Mouse (Mus musculus) midbrain, postnatal 0 days (tissue): ENCODE results near the gene Cyp51. TPM values are rescaled to one million over a fixed set of nuclear protein-coding genes. Genes with fewer than 3 reads are reported as not detected.
A peak's percentile ranks its signal among the peaks of the same experiment; 100 is the strongest.
"Not testable (repeated sequence)": the region's sequence is repeated elsewhere in the genome, so short reads cannot be mapped to it uniquely, and the experiment has no call there.

ENCODE experiments used
- ATAC-seq: fragments of 200-750 bp; cut with Nextera tagmentation; 2 replicates; pipeline ENCODE4 v1.8.0; 2017; ENCODE audit warnings: moderate number of reproducible peaks, mild to moderate bottlenecking, moderate TSS enrichment, moderate library complexity; ENCODE audit not compliant: low FRiP score
- DNase-seq: peaks from one replicate; pipeline ENCODE4 v3.0.0-alpha.2; 2015; ENCODE audit warnings: low spot score
- H3K27ac ChIP-seq: fragments of 300-500 bp; sonication (generic); 2 replicates; pipeline ENCODE4 v1.5.1; 2014; ENCODE audit warnings: low read depth, mild to moderate bottlenecking, low read length, mixed read lengths
- H3K27me3 ChIP-seq: fragments of 300-500 bp; sonication (generic); 2 replicates; pipeline ENCODE4 v1.6.1; 2014; ENCODE audit warnings: low read length, control low read depth, mixed read lengths; ENCODE audit not compliant: insufficient read depth
- H3K36me3 ChIP-seq: fragments of 300-500 bp; sonication (generic); 2 replicates; pipeline ENCODE4 v1.6.1; 2014; ENCODE audit warnings: low read length, control low read depth, mixed read lengths; ENCODE audit not compliant: insufficient read depth
- H3K4me1 ChIP-seq: fragments of 300-500 bp; sonication (generic); 2 replicates; pipeline ENCODE4 v1.6.1; 2014; ENCODE audit warnings: mild to moderate bottlenecking, control low read depth, antibody characterized with exemption, low read length, mixed read lengths; ENCODE audit not compliant: insufficient read depth
- H3K4me2 ChIP-seq: fragments of 300-500 bp; sonication (generic); 2 replicates; pipeline ENCODE4 v1.6.1; 2014; ENCODE audit warnings: low read depth, mild to moderate bottlenecking, low read length, mixed read lengths; ENCODE audit not compliant: poor library complexity, severe bottlenecking
- H3K4me3 ChIP-seq: fragments of 300-500 bp; sonication (generic); 2 replicates; pipeline ENCODE4 v1.5.1; 2014; ENCODE audit warnings: low read depth, mild to moderate bottlenecking, low read length, moderate library complexity
- H3K9ac ChIP-seq: fragments of 300-500 bp; sonication (generic); replicated peaks from 2 replicates; pipeline ENCODE4 v1.6.1; 2014; ENCODE audit warnings: mild to moderate bottlenecking, low read length, moderate library complexity, mixed read lengths; ENCODE audit not compliant: poor library complexity, severe bottlenecking
- H3K9me3 ChIP-seq: fragments of 300-500 bp; sonication (generic); 2 replicates; pipeline ENCODE4 v1.6.1; 2016; ENCODE audit warnings: low read length, control low read depth
- CTCF ChIP-seq: IDR thresholded peaks from 2 replicates; pipeline ENCODE4 v1.5.1; 2016; ENCODE audit warnings: antibody characterized with exemption, mild to moderate bottlenecking
- WGBS: fragments of 180-500 bp; shearing (Covaris S2); extraction: QIAGEN DNeasy Blood & Tissue Kit; methylation state at CpG from one replicate; pipeline ENCODE4 v1.1.7; 2014; 5-methylcytosine and 5-hydroxymethylcytosine counted together
- polyA plus RNA-seq: library from polyadenylated mRNA; unstranded; fragments of >200 nt; fragmentation: Nextera tagmentation; extraction: Ambion mirVana; gene quantifications from 2 replicates; pipeline ENCODE4 v1.2.1, GENCODE M21; 2015
- total RNA-seq: library from RNA; depleted of rRNA; stranded (reverse); fragments of >200 nt; gene quantifications from 2 replicates; pipeline ENCODE4 v1.2.3, GENCODE M21; 2014; rRNA removed

Cyp51 gene
- total RNA-seq = 224 and 232 TPM in 2 replicates
- 98.7 and 102 TPM in 2 replicates for polyA plus RNA-seq

DNA sequence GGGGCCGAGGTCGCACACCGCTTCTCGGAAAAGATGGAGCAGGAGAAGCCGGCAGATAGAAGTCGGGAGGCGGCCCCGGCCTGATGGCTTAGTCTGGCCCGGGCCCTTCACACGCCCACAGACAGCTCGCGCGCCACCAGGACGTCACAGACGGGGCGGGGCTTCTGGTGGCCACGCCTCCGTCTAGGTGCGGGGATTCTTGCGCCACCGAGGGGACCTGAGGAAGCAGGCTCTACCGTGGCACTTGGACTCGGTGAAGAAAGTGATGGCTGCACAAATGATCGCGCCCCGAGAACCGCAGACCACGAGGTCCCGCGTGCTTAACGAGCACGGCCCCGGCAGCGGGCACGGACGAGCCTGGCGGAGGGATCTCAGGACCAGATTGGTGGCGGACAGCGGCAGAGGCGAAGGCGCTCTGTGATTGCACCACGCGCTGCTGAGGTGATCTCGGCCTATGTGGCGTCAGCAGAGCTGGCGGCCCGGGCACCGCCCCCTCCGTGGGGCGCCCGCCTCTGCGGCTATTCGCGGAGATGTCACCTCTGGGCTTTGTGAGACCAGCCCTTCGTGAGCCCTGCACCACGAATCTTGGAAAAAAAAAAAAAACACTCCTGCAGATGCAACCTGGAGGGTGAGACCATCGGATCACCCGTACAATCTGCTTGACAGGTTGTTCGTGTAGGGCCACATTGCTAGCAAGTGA is at the start of gene Cyp51:
Gene Cyp51, minus strand, starts transcription at position 406 of the 700 bp plus-strand sequence.
- ATAC-seq (peak; percentile 97), DNase-seq (peak; percentile 97)
- no peaks in the 10 kb centered on the region for H3K4me1 ChIP-seq
- WGBS = under 1% methylated on average over 59 of the region's 59 CpGs
- H3K9ac ChIP-seq = peak within 1 kb of the TSS; percentile 71
- H3K27ac ChIP-seq = peak within 1 kb of the TSS; percentile 93
- H3K27me3 ChIP-seq = no peaks in the 10 kb centered on the region
- no peaks in the 10 kb centered on the region for H3K9me3 ChIP-seq
- peak within 1 kb of the TSS; percentile 83 for H3K4me3 ChIP-seq
- H3K4me2 ChIP-seq = peak within 1 kb of the TSS; percentile 70
- H3K36me3 ChIP-seq = peaks cover 15% of the 10 kb centered on the region
- peak; percentile 12; the same call in 1 of the 2 replicates for TF ChIP-seq CTCF

DNA sequence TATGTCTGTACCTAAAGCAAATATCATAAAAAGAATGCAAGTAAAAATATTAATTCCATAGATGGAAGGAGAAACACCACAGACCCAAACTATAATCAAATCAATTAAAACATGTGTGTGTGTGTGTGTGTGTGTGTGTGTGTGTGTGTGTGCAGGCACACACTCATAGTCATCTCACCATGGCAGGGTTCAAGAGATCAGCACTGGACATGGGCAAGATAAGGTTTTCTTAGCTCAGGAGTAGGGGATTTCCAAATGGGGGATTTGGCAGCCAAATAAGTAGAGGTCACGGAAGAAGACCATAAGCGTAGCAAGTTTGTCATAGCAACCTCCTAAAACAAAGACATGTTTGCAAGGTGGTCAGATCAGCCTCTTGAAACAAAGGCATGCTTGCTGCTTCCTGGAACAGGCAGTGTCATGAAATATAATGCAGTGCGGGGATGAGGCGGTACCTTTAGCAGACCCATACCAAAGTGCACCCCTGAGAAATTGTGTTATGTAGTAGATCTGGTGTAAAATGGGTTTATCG is 8.1 kb upstream of the Cyp51 start:
- ATAC-seq = no peak
- Histone ChIP-seq H3K27ac (no peak overlapping the region), H3K36me3 (no peaks in the 10 kb centered on the region), H3K27me3 (no peaks in the 10 kb centered on the region), H3K4me3 (no peak overlapping the region), H3K4me2 (no peak overlapping the region), H3K9me3 (no peaks in the 10 kb centered on the region), H3K9ac (no peak overlapping the region), H3K4me1 (no peaks in the 10 kb centered on the region)
- DNase-seq = no peak
- 96% methylated on average over 5 of the region's 5 CpGs for whole genome bisulfite sequencing
- TF ChIP-seq CTCF = no peak

DNA sequence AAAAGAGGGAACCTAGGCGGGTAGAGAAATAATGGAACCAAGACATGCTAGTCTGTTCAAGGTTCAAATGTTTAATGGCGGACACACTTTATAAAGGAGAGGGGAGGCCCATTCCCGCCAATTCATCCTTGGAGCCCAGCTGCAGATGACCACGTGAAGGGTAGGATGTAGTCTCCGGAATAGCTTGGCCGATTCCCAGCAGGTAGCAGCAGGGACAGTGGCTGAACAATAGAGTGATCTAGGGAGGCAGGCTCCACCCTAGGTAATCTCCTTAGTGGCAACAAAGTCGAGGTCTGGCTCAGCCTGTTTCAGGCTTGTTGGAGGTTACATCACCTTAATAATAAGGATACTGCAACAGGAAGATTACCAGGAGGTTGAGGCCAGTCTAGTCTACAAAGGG is 2.5 kb upstream of the Cyp51 start:
- not testable (repeated sequence) for H3K36me3 ChIP-seq, H3K9ac ChIP-seq, DNase-seq, H3K4me3 ChIP-seq, H3K9me3 ChIP-seq, H3K27ac ChIP-seq, H3K4me2 ChIP-seq, H3K4me1 ChIP-seq, H3K27me3 ChIP-seq, ATAC-seq
- WGBS = 51% methylated on average over 7 of the region's 7 CpGs

DNA sequence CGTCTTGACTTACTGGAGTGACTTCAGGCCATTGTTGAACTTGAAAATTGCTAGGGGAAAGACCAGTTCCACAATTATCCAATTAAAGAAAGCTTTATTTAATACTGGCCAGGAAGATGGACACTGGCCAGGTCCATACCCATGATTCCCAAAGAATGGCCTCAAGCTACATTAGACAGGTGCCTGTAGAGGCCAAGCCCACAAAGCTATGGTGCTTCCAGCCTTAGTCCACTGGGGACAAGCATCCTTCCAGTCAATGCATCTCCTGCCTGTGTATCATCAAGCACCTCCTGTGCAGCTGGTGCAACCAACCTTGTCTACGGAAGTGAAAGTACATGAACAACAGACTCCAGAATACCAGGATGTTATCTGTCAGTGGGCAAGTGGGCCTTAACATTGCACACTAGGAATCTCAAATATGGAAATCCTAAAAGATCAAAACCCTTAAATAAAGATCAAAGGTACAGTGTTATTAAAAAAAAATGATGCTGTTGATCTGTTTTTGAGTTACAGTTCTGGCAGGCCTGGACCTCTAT is 1.2 kb upstream of the Cyp51 start:
- peaks cover 10% of the 10 kb centered on the region; the same call in 1 of the 2 replicates for H3K36me3 ChIP-seq
- 88% methylated on average over 2 of the region's 2 CpGs for WGBS
- DNase-seq (no peak), ATAC-seq (no peak)
- no peaks in the 10 kb centered on the region for H3K4me1 ChIP-seq
- no peak overlapping the region for H3K4me2 ChIP-seq
- H3K27me3 ChIP-seq = no peaks in the 10 kb centered on the region
- H3K4me3 ChIP-seq = no peak overlapping the region
- no peaks in the 10 kb centered on the region for H3K9me3 ChIP-seq
- no peak for TF ChIP-seq CTCF
- H3K27ac ChIP-seq = peak overlapping the region; percentile 93
- H3K9ac ChIP-seq = no peak overlapping the region

DNA sequence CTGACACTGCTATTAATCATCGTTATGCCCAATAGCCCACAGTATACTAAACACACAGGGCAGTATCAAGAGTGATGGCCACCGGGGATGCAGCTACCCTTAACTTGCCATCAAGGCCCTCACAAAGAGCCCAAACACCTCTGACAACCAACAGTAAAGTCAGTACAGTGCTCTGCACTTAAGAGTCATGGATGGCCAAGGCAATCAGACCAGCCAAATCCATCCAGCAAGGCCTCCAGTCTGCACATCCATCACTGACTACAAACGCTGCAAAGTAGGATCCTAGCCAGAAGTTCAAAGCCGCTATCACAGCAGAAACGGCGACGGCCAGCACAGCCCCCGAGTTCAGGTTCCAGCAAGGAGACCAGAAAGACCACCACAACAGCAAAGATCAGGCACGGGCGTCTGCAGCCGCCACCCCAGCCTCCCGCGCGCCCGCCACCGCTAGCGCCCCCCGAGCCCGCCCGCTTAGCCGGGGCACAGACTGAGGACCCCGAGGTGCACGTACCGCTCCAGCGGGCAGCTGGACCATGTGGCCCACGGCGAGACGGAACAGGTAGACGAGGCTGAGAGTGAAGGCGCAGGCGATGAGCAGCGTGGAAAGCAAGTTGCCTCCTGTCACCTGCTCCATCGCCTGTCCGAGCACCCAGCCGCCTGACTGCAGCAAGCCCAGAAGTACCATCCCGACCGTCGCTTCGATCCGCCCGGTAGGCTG is 763 bp downstream of the Cyp51 start:
- no peaks in the 10 kb centered on the region for H3K4me1 ChIP-seq
- peak; percentile 15 for DNase-seq
- no peaks in the 10 kb centered on the region for H3K27me3 ChIP-seq
- ATAC-seq = peak; percentile 64
- H3K27ac ChIP-seq = peak overlapping the region; percentile 93
- no peaks in the 10 kb centered on the region for H3K9me3 ChIP-seq
- H3K4me2 ChIP-seq = peak overlapping the region; percentile 70
- TF ChIP-seq CTCF = no peak
- peak overlapping the region; percentile 83 for H3K4me3 ChIP-seq
- peak overlapping the region; percentile 71 for H3K9ac ChIP-seq
- H3K36me3 ChIP-seq = peaks cover 22% of the 10 kb centered on the region
- under 1% methylated on average over 38 of the region's 41 CpGs for WGBS
